Mouse (Mus musculus) c-Kit-positive CD71-positive TER-119-positive erythroid progenitor cells, embryonic 14.5 days (primary cell): ENCODE measurements around the gene Fxyd7.
A peak's percentile ranks its signal among the peaks of the same experiment; 100 is the strongest.

Experiments
- DNase-seq: peaks from one replicate; pipeline ENCODE4 v3.0.0-alpha.2; 2013; ENCODE audit warnings: low spot score

Gene Fxyd7

DNA sequence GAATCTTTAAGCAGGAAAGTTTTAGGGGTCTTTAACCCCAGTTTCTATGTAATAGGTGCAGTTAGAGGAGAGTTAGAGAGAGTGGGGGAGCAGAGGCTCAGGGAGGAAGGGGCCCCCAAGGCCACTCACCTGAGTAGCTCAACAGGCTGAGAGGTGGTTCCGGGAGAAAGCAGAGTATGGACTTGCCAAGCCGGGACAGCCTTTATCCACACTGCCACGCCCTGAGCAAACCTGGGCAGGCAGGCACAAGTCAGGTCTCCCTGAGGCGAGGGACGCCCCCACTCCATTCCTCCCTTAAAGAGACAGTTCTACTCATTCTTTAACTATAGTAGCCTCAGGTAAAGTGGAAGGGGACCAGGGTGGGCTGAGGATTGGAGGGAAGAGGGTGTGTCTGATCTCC, 25.2 kb upstream of the Fxyd7 start, which contains the start of gene Fxyd3:
Gene Fxyd3, minus strand, starts transcription at position 213 of the 400 bp plus-strand sequence.
- no peak for DNase-seq

GRCm38 (mm10) chr7:31074713-31075069, 23.4 kb upstream of the Fxyd7 start:
- no peak for DNase-seq

- DNase-seq = no peak
Observed at GRCm38 (mm10) chr7:31074061-31074712, 22.9 kb upstream of the Fxyd7 start.

DNA sequence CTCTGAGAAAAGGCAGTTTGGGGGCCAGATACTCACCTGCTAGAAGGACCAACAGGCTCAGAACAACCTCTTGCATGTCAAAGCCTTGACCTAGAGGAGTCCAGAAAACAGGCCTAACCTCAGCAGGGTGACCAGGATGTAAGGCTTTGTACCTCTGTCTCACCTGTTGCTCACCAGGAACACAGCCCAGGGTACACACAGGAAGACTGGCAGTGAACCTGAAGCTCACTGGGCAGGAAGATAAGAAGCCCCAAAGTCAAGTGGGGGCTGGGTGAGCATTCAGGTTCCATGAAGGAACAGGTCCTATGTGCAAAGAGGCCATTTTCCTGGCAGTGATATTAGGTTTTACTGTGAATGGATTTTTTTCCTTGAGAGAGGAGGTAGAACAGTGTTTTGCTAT, 22.3 kb upstream of the Fxyd7 start:
- DNase-seq = no peak

DNA sequence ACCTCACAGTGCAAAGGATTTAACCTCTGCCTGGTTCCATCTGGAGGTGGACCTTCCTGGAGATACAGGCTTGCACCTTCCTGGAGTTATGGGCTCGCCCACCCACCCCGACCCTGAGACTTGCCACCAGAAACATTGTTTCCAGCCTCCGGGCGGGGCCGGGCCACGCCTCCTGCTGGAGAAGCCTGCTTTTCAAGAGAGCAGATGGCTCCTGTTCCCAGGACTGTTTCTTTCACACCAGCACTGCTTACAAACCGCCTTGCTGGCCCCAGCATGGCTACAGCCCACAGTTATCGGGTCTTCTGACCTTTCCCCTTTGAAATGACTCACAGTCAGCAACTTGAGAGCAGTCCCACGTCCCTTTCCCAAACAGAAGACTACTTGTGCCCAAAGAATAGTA, 21.1 kb upstream of the Fxyd7 start:
- no peak for DNase-seq

- no peak for DNase-seq
Observed at GRCm38 (mm10) chr7:31070324-31070723, 19.1 kb upstream of the Fxyd7 start.

DNA sequence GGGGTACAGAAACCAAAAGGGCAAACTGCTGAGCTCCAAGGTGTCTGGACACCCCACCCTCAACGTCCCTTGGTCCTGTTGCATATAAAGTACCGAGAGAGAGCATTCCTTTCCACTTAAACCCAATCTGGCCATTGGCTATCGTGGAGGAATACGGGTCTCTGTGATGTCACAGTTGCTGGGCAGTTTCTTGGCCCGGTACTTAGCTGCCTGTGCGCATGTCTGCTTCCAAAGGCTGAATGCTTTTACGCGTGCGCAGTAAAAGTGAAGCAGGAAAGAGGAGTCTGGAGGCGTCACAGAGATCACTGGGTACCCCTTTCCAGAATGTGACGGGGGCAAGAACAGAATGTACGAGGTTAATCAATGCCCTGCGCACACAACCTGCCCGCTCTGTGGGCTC, 18.2 kb upstream of the Fxyd7 start:
- no peak for DNase-seq

- no peak for DNase-seq
Observed at GRCm38 (mm10) chr7:31067836-31068235, 16.6 kb upstream of the Fxyd7 start.

- DNase-seq = no peak
Observed at GRCm38 (mm10) chr7:31063074-31063560, 11.8 kb upstream of the Fxyd7 start.

DNA sequence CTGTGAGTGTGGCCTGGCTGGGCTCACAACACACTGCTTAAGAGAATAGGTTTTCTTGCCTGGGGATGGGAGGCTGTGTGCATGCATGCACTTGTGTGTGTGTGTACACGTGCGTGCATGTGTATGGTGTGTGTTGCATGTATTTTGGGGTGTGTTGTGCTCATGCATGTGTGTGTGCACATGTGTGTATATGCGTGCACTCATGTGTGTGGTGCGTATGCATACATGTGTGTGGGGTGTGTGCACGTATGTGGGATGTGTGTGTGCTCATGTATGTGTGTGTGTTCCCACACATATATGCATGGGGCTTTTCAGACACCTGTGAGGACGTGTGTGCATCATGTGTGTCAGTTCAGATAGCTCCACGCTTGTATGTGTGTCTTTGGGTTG, 9.3 kb upstream of the Fxyd7 start:
- DNase-seq = no peak

GRCm38 (mm10) chr7:31059919-31060620, 8.8 kb upstream of the Fxyd7 start:
- no peak for DNase-seq

DNA sequence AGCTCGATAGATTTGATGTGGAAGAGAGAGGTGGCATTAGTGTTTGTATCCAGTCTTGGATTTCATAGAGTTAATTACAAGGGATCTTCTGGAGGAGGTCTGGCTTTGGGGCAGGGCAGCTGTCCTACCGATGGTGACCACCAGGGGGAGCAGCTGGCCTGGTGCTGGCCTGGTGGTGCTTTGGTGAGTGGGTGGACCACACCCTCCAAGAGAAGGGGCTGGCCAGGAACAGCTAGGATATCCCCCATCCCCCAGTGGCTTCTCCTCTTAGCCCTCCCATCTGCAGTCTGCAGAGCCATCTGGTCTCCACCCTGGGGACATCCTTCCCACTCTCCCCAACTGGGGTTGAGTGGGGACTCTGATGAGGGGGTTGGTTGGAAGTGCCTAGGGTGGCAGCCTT, 7.8 kb upstream of the Fxyd7 start, which contains the start of gene Lgi4:
Gene Lgi4, plus strand, starts transcription at position 235 of the 400 bp plus-strand sequence.
- peak; percentile 43 for DNase-seq

DNA sequence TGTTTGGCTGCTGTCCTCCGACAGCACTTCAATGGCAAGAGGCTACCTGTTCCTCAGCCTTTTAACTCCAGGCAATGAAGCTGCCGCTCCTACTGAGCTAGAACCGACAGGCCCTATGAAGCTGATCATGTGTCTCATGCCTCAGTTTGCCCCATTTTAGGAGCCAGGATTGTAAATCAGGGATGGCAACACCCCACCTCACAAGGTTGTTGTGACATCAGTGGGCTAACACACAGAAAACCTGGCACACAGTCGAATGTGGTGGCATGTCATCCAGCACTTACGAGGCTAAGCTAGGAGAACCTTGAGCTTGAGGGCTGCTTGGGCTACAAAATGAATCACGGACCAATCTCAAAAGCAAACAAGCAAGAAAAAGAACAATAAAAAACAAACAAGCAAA, 6.9 kb upstream of the Fxyd7 start:
- DNase-seq = no peak

DNA sequence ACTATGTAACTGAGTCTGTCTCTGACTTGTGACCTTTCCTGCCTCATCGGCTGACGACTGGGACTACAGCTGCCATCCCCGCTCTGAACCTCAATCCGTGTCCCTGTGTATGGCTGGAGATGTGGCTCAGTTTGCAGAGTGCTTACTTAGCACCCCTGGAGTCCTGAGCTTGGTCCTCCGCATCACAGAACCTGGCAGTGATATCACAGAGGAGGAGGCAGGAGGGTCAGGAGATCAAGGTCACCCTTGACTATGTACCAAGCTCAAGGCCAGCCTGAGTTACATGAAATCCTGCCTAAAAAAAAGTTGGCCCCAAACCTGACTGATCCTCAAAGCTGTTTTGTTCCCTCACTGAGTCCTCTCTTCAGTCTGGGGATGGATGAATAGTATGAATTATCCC, 6.5 kb upstream of the Fxyd7 start:
- DNase-seq = no peak

- DNase-seq = no peak
Observed at GRCm38 (mm10) chr7:31057071-31057470, 5.8 kb upstream of the Fxyd7 start, which contains the start of gene Fxyd1. Gene Fxyd1 (minus strand): TSS chr7:31057199.

- no peak for DNase-seq
Observed at GRCm38 (mm10) chr7:31056448-31056847, 5.2 kb upstream of the Fxyd7 start.

DNA sequence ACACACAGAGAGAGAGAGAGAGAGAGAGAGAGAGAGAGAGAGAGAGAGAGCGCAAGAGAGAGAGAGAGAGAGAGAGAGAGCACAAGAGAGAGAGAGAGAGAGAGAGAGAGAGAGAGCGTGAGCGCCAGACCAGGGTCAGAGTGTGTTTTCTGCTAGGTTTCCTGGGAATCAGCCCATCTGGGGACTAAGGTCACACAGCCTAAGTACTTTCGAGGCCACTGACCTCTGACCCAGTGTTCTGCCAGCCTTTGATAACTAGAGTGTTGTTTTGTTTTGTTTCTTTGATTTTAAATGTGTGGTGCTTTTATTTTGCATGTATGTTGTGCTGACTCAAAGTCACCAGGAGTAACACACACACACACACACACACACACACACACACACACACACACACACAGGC, 4.6 kb upstream of the Fxyd7 start:
- no peak for DNase-seq

- no peak for DNase-seq
Observed at GRCm38 (mm10) chr7:31055354-31055824, 4.1 kb upstream of the Fxyd7 start.

DNA sequence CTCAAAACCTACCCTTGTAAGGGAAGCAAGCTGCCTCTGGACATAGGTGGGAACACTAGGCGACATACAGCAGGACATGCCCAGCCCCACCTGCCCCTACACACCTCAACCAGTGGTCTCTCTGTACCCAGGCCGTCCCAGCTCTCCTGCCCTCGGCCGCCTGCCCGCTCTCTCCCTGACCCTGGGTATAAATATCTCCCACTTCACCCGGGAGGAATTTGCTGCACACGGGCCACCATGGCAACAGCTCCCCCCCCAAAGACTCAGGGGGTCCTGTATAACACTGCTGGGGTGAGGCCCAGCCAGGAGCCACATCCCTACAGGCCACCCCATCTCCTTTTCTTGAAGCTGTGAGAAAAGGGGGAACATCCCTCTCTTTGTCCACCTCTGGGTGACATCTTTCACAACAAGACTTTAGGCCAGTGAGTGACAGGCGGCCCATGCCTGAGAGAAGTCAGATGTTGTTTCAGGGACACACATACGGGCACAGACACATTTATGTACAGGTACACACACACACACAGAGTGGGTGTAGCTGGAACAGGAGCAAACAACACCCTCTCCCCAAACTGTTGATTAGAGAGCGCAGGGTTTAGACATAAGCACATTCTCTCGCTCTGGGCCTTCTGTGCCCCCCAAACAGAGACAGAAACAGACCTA, 3.5 kb upstream of the Fxyd7 start:
- DNase-seq = no peak

GRCm38 (mm10) chr7:31053882-31054447, 2.7 kb upstream of the Fxyd7 start:
- no peak for DNase-seq

GRCm38 (mm10) chr7:31052636-31053434, 1.6 kb upstream of the Fxyd7 start:
- no peak for DNase-seq

- DNase-seq = no peak
Observed at GRCm38 (mm10) chr7:31052251-31052635, 976 bp upstream of the Fxyd7 start.
